Mouse (Mus musculus): Measurements from ENCODE around the gene Serhl.
A peak's percentile ranks its signal among the peaks of the same experiment; 100 is the strongest.
"Not testable (repeated sequence)": the region's sequence is repeated elsewhere in the genome, so short reads cannot be mapped to it uniquely, and the experiment has no call there.

Serhl gene

DNA sequence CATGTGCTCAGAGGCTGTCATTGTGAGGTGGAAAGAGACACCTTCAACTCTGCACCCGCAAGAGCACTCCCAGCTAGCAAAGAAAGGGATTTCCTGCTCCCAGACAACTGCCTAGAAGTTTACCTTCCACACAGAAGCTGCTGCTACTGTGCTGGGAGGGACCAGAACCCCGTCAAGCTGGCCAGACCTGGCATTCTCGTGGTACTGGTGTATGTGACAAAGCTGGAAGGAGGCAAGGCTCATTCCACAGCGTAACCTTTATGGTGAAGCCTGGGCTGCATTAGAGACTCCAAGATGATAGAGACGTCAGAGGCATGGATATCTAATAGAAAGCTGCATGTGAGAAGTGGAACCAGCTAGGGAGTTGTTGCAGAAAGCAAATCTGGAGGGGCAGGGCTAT lies 35.3 kb downstream of the Serhl start:
- no peak for DNase-seq (ENCODE audit: low spot score in 2 of 2)

DNA sequence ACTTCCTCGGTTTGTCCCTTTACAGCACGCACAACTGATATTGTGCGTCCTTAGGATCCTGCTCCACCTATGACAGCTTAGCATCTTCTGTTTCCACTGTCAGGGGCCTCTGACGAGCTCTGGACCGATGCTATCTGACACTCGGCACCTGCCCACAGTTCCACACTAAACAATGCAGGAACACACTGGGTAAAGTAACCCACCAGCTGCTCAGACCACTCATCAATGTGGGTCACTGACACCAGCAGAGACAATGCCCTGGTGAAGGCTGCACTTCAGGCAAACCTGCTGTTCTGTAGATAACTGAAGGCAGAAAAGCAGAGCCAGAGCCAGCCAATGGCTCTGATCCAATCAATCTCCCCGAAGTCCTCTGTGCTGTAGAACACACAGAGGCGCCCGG lies 37.3 kb downstream of the Serhl start:
- DNase-seq (ENCODE audit: low spot score in 2 of 2) = no peak

DNA sequence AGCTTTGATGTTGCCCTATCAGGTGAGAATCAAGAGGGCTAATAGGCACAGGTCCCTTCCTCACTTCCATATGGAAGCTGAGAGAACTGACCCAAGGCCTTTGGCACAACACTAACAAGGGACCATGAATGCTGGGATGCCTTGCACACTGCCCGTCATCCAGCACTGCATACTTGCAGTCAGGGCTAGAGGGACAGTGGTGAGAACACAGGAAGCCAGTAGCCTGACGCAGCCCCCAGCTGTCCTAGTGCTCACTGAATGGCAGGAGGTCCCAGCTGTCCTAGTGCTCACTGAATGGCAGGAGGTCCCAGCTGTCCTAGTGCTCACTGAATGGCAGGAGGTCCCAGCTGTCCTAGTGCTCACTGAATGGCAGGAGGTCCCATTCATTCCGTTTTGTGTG lies 37.7 kb downstream of the Serhl start:
- not testable (repeated sequence) for DNase-seq (ENCODE audit: low spot score in 2 of 2)

DNA sequence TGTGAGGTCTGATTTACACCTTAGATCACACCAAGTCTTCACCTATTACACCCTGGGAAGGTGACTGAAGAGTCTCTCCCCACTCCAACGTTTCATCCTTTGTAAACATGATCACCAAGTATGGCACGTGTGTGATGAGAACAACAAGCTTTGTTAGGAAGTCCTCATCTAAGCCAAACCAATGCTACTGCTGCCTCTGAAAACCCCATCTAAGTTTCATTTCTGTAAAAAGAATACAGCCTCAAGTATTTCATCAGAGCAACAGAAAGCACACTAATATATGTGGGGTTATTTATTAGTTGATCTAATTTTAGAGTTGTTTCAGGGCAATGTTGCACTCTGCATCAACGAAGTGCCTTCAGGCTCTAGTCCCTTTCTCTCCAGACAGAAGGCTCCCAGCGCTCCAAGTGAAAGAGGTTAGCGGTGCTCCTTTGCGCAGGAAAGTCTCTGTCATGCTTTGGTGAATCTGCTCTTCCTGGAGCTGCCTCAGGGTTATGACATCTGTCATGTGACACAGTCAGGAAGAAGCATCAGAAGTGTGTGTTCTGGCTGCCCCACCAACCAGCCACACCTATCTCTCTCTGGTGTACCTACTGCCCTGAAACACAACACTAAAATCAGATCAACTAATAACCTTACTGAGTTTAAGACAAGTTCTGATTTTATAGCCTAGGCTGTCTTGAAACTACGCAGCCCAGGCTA lies 40.4 kb downstream of the Serhl start:
- no peak for DNase-seq (ENCODE audit: low spot score in 2 of 2)

DNA sequence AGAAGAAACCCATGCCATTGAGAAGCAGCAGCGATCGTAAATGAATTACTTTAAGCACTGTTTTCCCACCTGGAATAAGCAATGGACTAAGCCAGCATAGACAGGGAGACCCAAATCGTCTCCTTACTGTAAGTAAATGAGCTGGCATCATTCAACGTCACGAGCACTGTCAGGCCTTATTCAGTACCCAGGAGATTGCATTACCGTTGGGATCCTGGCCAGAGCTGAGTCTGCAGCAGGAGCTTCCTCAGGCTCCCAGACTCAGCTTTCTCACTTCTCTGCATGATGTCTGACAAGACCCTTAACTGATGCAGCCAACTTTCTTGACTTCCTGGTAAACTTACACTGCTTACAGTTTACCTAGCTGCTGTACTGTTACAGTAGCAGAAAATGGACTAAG lies 45.4 kb downstream of the Serhl start:
- no peak for DNase-seq (ENCODE audit: low spot score in 2 of 2)

DNA sequence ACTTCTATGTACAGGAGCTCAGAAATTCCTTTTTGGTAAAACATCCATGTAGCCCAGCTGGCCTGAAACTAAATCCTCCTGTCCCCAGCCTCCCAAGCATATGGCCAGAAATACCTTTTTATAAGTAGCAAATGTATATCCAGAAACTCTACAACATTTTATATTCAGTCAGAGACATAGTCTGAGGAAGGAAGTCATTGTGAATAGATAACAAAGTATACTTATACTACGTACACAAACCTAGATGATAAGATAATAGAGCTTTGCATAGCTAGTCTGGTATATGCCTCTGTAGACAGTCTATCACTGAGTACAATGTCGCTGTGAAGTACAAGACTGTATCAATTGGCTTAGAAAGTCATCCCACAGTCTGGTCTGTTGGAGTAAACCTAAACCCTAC lies 46.3 kb downstream of the Serhl start:
- DNase-seq (ENCODE audit: low spot score in 2 of 2) = no peak

DNA sequence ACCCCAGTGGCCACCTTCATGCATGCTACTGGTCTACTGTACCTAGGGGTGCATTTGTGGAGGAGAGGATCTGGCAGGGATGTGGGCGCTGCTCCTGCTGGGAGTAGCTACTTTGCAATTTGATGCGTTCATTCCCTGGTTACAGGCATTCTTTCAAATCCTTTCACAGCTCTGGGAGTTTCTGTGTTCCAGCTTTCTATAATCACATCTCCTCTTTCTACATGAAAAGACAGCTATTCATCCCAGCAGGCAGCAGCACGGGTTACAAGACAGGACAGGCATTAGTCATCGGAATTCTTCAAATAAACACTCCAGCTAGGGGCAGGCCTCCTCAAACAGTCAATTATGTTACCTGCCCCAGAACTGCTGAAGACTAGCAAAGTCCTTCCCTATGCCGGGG lies 53.6 kb downstream of the Serhl start:
- DNase-seq (ENCODE audit: low spot score in 2 of 2) = no peak

DNA sequence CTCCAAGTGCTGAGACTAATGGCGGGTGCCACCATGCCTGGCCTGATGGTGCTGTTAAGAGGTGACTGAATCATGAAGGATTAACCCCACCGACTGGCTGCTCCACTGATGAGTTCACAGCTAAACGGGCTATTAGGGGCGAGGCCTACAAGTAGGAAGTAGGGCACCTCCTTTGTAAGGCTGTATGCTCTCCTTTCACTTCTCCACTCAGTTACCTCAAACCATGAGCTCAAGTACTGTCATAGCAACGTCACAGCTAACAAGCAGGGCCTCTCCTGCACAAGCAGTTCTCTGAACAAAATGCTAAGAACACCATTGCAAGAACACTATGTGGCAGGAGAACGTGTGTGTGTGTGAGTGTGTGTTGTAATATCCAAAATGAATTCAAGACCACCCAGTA lies 56.2 kb downstream of the Serhl start:
- DNase-seq (ENCODE audit: low spot score in 2 of 2) = no peak

DNA sequence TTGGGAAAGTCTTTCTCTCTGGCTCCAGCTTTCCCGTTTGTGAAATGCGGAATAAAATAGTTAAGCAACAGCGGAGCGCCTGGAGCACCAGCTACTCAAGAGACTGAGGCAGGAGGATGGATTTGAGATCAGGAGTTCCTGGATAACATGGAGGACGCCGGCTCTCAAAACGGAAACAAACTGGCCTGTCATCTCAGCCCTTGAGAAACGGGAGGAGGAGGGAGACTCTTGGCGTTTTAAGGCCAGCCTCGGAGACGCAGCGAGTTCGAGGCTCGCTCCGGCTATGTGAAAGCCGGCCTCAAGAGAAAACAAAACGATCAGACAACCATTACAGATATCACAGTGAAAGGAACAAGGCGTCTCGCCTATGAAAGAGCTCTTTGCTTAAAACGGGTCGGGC lies 59.1 kb downstream of the Serhl start:
- DNase-seq (ENCODE audit: low spot score in 2 of 2) = no peak

DNA sequence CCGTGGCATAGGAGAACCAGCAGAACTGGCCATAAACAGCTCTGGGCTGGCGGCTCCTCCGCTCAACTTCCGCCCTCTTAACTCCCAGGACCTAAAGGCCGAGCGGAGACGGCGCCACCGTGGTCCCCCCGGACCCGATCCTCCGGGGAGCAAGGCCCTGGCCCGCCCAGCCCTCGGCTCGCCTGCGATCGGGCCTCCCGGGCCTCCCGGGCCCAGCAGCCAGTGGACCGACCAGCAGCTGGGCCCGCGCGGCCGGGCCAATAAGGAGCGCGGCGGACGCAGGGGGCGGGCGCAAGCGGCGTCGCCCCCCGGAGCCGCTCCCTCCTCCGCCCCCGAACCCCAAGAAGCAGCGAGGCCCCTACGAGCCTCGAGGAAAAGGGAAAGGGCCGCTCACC lies 59.5 kb downstream of the Serhl start:
- DNase-seq (ENCODE audit: low spot score in 2 of 2) = no peak

DNA sequence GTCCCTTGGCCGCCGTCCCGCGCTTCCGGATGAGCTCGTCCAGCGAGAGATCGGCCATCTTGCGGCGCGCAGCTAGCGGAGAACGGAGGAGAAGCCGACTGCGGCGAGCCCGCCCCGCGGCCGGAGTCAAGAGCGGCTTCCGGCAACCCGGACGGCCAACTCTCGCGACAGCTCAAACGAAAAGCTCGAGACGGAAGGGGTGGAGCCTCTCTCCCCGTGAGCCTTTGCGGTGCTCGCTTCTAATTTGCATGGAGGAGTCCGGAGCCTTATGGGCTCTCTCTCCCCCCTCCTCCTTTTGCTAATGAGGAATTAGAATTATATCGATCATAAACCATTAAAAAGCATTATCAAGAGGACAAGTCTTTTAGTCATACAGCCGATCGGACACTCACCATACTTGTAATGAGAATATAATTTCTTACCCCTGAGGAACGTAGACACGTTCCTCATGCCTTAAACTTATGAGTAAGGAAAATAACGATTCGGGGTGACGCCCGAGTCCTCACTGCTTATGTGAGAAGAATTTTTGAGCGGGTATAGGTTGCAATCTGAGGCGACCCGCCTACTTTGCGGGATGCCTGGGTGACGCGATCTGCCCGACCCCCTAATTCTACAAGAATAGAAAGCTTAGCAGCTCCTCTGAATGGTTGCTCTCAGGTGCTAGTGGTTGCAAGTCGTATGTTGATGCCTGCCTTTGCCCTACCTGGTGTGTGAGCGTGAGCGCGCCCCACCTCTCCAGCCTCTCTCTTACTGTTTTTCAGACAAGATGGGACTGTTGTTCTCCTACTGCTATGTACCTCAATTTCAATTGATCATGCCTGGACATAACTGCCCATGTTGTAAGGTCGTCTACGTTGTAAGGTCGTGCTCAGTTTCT lies 60.1 kb downstream of the Serhl start, which contains the start of gene Poldip3:
TSS of gene Poldip3 (minus strand) at position 189 of the 877 bp plus-strand sequence.
- peak; percentile 98 to 99 for DNase-seq (ENCODE audit: low spot score in 2 of 2)

DNA sequence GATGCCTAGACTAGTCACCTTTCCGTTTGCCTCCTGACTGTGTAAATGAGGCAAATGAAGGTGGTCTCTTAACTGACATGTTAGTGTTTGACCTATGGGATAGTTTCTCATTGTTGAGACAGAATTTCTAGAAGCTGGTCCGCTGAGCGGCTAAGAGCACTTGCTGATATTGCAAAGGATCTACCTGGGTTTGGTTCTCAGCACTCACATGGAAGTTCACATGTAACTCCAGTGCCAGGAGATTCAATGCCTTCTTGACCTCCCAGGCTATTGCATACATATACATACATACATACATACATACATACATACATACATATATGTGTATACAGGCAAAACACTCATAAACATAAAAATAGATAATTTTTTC lies 60.8 kb downstream of the Serhl start:
- no peak for DNase-seq (ENCODE audit: low spot score in 2 of 2)

DNA sequence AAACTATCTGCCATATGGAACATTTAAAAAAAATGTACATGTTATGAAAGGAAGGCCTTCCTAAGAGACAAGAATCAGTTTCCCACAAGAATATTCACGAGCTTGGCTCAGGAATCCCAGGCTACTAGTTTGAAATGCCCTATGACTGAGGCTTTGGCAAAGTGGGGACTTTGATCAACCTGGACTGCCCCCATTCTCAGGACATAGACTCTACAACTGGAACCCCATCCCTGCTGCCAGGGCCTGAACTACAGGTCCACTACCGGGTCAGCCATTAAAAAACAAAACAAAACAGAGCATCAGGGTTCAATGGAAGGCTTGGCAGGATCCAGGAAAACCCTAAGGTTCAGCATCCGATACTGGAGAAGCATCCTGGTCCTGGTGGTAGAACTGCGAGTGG lies 61.4 kb downstream of the Serhl start:
- DNase-seq (ENCODE audit: low spot score in 2 of 2) = no peak

DNA sequence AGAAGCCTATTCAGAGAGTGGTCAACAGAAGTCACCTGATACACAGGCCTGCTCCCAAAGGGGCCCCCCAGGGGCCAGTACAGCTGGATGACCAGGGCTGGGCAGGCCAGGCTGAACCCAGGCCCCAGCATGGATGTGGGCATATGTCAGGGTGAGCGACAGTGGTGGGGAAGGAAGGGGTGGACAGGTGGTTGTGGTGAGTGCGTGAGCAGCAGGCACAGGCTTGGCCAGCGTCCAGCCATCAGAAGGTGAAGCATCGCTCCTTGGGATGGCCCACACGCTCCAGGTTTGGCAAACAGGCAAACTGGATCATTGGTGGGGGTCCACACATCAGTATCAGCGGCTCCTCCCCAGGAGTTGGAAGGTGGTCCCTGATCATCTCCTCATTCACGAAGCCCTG lies 65.0 kb downstream of the Serhl start:
- no peak for DNase-seq (ENCODE audit: low spot score in 2 of 2)

DNA sequence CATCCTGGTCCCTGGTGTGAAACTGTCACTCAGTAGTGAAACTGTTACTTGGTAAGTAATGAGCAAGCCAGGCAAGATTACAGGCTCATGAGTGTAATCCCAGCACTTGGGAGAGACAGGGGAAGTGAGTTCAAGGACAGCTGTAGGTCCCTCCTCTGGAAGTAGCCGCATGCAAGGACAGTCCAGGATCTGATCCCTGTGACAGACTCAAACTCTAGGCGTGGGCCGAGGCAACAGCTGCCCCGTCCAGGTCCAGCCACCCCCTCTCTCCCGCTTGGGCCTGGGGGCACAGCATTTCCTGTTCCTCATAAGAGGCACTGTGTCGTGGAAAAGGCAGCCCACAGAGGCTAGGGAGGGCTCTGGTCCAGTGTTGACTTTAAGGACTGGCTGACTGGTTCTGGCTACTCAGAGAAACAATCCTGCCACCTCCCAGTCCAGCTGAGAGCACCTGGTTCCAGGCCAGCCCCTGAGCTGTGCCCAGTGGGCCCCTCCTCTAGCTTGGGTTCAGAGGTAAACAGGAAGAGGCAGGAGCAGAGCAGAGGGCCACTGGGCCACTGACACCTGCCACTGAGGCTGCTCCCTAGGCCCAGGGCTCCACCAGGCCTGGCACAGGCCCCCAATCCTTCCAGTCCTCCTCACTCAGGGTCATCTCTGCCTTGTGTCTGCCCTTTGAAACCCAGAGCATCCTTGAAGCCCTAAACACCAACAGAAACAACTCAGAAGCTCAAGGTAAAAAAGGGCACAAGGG lies 66.5 kb downstream of the Serhl start:
- DNase-seq (ENCODE audit: low spot score in 2 of 2) = no peak

DNA sequence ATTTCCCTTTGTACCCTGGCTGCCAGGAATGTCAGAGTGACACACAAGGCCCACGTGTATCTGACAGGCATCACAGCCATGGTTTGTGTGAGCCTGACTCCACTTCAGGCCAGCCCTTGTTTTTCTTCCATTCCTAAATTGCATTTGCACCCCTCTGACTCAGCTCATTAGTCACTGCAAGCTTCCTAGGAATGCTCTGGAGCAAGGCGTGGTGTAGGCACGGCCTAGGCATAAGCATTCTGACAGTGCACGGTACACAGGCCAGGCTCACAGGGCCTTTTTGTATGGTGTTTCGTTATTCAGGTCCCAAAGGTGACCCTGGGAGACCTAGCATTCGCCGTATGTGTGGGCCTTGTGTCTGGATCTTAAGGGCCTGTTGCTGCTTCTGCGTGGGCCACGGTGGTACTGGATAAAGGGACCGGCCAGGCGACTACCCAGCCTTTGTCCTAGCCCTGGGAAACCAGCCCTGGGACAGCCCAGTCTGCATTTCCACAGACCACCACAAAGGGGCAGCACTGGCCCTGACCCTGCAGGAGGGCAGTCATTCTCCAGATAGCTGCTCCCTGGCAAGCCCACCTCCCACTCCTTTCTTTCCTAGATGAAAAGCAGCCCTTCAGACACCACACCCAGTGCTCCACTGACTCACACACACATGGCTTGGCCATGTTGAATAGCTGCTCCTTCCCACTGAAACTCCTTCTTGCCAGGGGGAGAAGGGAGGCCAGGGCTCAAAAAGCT lies 67.8 kb downstream of the Serhl start:
- peak; percentile 57 to 75 for DNase-seq (ENCODE audit: low spot score in 2 of 2)

DNA sequence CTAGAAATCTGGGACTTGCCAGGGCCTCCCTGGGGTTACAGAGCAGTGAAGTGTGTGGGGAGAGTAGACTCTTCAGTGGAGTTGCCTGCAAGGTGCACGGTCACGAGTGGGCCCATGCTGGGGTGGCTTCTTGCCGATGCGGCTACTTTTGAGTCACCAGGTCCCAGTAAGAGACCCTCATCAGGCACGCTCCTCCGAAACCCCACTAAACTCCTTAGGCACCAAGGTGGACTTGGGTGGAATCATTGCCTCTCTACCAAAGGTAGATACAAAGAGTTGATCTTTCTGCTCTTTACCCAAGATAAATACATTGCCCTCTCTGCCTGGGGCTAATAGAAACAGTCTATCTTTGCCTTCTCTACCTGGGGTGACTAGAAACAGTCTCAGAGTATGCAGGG lies 68.4 kb downstream of the Serhl start:
- DNase-seq (ENCODE audit: low spot score in 2 of 2) = no peak

DNA sequence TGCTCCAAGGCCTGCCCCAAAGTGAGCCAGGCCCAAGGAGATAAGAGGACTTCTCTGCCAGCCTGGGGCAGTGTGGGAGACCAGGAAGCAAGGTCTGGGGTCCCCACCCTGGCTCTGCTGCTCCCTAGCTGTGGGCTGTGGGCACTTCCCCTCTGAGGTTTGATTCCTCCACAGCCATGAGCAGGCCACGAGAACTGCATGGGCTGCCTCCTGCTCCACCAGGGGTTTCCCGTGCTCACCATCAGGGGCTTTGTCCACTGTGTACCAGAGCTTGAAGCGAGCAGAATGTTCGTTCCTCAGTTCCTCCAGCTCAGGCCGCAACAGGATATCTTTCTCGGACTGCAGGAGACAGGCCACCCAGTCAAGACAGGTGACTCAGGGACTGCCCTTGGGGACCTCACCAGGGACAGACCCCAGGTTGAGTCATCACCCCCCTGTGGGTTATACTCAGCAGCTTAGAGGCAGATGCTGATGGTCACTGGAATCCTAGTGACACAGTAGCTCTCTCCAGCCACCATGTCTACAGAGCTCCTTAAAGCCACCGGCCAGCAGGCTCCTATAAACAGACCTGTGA lies 69.4 kb downstream of the Serhl start:
- DNase-seq (ENCODE audit: low spot score in 2 of 2) = no peak

DNA sequence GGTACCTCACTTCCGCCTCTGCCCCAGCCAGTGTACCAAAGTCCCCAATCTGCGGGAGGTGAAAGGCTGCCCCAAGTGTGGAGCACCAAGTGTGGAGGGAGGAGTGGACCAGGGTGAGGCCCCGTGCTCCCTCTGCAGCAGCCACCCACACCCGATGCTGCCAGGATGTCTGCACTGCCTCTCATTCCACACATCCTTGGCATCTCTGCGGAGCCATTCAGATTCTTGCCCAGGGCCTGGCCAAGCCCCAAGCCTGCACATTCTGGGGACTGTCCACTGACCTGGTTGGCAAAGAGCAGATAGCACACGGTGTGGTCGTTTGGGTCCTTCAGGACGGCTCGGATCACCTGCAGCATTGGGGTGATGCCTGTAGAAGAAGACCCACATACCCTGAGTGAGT lies 70.5 kb downstream of the Serhl start:
- DNase-seq (ENCODE audit: low spot score in 2 of 2) = no peak

DNA sequence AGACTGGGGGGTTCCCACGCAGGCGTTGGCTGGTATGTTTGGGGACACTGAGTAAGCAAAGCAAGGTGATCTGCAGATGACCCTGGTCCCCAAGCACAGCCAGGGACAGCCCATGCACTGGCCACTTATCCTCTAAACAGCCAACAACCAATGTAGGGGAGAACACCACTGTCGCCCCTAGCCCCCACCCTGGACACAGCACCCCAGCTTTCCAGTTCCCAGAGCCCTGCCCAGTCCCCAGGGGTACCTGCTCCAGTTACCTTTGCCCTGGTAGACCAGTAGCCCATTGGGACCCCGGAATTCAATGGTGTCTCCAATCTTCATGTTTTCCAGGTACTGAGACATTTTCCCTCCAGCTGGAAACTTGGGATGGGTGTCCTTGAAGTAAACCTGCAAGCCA lies 71.3 kb downstream of the Serhl start:
- DNase-seq (ENCODE audit: low spot score in 2 of 2) = no peak

DNA sequence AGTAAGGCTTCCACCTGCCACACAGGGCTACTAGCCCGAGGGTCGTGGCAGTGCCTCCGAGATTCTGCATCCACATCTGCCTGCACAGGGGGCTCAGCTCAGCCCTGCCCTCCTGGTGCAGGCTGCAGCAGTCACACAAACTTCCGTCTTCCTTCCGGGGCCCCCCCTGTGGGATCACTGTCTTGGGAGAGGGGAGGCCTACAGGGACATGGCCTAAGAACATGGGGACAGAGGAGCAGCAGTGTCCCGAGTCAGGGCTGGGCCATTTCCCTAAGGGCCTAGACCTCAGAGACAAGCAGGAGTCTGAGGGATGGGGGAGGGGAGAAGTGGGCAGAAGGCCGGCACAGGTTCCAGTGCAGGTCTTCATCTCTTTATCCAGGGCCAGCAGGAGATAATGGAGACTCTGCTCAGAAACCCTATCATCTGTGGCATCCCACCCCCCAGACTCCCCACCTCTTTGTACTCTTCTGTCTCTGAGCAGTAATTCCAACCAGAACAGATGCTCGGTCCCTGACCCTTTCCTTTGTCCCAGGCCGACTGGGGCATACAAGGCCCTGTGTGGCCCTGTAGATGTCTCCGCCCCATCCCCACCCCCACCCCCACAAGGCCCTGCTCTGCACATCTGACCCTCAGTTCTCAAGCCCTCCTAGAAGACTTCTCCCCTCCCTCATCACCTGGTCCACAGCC lies 71.9 kb downstream of the Serhl start:
- DNase-seq (ENCODE audit: low spot score in 2 of 2) = no peak

All from spleen, postnatal 10 days (tissue).